Mouse (Mus musculus): Measurements from ENCODE around the gene Gm3752. TPM values are rescaled to one million over a fixed set of nuclear protein-coding genes. Genes with fewer than 3 reads are reported as not detected.

Gene Gm3752
- total RNA-seq (2023): not detected

DNA sequence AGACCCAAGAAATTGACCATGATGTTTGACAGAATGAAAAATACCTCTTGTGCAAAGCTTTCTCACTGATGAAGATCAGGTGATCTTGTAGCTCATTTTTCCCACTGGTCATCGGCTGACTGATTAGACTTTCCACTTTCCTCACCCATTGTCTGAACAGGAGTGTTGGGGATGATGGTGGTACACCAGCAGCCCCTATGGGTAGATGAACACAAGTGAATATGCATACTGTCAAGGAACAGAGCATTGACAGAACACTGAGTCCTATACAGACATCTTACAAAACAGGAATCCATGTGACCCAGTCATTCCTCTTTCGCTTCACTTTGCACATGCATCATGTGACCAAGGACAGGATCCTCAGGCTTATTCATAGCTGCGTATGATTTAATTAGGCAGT, at the start of gene Gm3752:
TSS of gene Gm3752 (minus strand) at position 101 of the 400 bp plus-strand sequence.

DNA sequence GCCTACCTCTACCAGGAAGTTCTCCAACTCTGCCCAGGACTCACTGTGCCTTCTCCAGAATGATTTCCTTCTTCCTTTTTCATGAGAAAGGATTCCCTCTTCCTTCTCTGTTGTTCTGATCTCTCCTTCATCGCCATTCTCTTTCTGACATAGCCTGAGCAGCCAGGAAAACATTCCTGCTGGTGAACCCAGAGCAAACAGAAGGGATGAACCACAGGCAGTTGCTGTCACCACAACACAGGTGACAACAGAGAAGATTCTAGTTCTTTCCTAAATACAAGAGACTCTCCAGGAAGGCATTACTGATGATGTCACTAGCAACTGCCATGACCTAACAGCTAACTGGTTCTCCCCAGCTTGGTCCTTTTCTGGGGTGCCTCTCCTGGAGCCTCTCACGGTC, 32.7 kb downstream of the Gm3752 start, which contains the start of gene Gm3755:
TSS of gene Gm3755 (minus strand) at position 101 of the 400 bp plus-strand sequence.

Other genes with a start within 250 kb of the Gm3752 start
- gene Gm3727, start 219.0 kb downstream of the Gm3752 start, total RNA-seq (2023): not detected
- gene Gm3739, start 168.7 kb downstream of the Gm3752 start, total RNA-seq (2023): not detected
- not detected for gene Gm5797, start 151.4 kb downstream of the Gm3752 start, total RNA-seq (2023)
- gene Gm8374, start 118.6 kb downstream of the Gm3752 start, total RNA-seq (2023): not detected
- gene Gm3755, start 32.8 kb downstream of the Gm3752 start, total RNA-seq (2023): not detected
- gene Gm3558, start 84.8 kb upstream of the Gm3752 start, total RNA-seq (2023): not detected
- not detected for gene Gm10338, start 111.8 kb upstream of the Gm3752 start, total RNA-seq (2023)
- gene Gm10128, start 160.2 kb upstream of the Gm3752 start, total RNA-seq (2023): not detected